Mouse (Mus musculus): ENCODE data around the gene Gm3149.
"Not testable (repeated sequence)": the region's sequence is repeated elsewhere in the genome, so short reads cannot be mapped to it uniquely, and the experiment has no call there.

Gm3149 gene

DNA sequence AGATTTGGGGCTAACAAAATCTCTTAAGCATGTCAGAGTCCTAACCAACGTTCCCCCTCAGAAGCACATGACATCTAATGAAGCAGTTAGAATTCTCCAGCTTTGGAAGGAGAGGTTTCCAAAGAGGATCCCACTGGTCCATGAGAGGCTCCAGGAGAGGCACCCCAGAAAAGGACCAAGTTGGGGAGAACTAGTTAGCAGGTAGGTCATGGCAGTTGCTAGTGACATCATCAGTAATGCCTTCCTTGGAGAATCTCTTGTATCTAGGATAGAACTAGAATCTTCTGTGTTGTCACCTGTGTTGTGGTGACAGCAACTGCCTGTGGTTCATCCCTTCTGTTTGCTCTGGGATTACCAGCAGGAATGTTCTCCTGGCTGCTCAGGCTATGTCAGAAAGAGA is at the start of gene Gm3149:
Gene Gm3149 (plus strand): TSS at position 301 of the 400 bp plus-strand sequence.
- DNase-seq (ENCODE audit: low read depth, low spot score): not testable (repeated sequence)

- DNase-seq (ENCODE audit: low read depth, low spot score): not testable (repeated sequence)
Measured at GRCm38 (mm10) chr14:4269238-4269950, 47.7 kb upstream of the Gm3149 start.

DNA sequence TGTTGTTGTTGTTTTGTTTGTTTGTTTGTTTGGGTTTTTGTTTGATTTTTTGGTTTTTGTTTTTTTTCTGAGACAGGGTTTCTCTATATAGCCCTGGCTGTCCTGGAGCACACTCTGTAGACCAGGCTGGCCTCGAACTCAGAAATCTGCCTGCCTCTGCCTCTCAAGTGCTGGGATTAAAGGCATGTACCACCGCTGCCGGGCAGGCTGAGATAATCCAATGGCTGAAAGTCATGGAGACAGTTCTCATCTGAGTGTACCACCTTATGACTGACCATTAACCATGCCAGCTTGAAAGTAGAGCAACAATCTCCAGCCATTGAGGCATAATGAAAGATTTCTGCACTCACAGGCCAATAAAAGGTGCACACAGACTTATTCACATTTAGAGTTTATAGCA is 37.3 kb upstream of the Gm3149 start:
- not testable (repeated sequence) for DNase-seq (ENCODE audit: low read depth, low spot score)

DNA sequence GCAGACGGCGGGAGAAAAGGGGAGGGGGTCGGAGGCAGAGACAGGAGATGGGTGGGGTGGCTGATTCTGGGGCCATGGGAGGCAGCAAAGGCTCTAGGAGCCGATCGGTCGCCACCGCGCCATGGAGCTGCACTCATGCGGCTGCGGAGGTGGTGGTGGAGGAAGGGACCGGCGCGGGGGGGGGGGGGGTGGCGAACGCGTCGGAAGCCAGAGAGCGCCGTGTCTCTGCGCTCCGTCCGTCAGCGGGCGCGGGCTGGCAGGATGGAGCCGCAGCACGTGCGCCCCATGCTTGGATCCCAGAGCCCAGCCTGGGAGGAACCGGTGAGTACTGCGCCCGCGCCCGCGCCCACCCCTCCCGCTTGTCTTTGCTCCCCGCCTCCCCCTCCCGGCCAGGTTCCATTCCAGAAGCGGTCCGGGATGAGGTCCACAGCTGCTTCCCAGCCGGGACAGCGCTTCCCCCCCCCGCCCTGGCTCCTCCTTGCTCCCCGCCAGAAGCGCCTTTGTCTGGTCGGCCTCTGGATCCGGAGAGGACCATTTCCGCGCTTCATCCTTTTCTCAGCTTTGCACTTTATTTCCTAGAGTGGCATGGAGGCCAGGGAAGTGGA is 17.5 kb downstream of the Gm3149 start, which contains the start of gene 2610042L04Rik:
Gene 2610042L04Rik (plus strand): TSS at position 288 of the 605 bp plus-strand sequence.
- not testable (repeated sequence) for DNase-seq (ENCODE audit: low read depth, low spot score)

DNA sequence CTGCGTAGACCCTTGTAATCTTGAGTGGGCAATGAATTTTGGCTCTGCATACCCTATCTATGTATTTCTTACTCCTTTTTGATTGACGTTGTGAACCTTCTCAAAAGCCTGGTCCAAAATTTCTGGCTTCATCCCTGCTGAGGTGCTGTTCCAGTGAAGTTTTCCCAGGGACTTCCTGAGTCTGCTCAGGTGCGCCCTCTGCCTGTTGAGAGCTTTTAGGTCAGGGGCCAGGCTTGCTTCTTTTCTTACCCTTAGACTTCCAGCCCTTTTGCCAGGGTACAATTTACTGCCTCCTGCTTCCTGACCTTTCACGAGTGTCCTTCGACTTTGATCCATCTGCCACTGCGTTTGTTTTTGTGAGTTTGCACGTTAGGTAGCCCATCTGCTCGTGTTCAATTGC is 18.4 kb downstream of the Gm3149 start:
- DNase-seq (ENCODE audit: low read depth, low spot score): not testable (repeated sequence)

- DNase-seq (ENCODE audit: low read depth, low spot score): not testable (repeated sequence)
Measured at GRCm38 (mm10) chr14:4368991-4369390, 51.9 kb downstream of the Gm3149 start.

DNA sequence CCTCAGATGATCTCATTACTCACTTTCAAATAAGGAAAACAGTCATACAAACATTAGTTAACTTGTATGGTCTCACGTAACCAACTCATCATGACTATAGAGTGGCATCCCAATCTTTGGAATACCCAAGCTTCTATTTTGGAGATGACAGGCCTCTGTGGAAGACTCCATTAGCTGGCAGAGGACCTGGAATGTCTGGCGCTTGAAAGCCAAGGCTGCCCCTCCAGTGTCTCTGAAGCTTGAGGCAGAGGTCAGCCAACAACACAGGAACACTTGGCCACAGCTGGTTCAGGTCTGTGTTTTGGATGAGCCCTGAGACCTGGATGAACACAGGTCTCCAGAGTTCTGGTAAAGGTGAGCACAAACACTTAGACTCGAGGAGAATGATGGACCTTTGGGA is 52.6 kb downstream of the Gm3149 start:
- DNase-seq (ENCODE audit: low read depth, low spot score): not testable (repeated sequence)
